Mouse (Mus musculus) bone marrow, adult 2 months (tissue): Measurements from ENCODE around the gene Slc18b1.

Experiments
- CTCF ChIP-seq: fragments of 200-500 bp; IDR thresholded peaks from 2 replicates; pipeline ENCODE4 v1.5.1; 2011; ENCODE audit warnings: low read length, control low read depth; ENCODE audit not compliant: control insufficient read depth, insufficient read depth
- POLR2A ChIP-seq: fragments of 200-500 bp; IDR thresholded peaks from 2 replicates; pipeline ENCODE4 v1.6.1; 2011; ENCODE audit warnings: low read depth, mild to moderate bottlenecking, control low read depth, low read length, borderline replicate concordance; ENCODE audit not compliant: control insufficient read depth

DNA sequence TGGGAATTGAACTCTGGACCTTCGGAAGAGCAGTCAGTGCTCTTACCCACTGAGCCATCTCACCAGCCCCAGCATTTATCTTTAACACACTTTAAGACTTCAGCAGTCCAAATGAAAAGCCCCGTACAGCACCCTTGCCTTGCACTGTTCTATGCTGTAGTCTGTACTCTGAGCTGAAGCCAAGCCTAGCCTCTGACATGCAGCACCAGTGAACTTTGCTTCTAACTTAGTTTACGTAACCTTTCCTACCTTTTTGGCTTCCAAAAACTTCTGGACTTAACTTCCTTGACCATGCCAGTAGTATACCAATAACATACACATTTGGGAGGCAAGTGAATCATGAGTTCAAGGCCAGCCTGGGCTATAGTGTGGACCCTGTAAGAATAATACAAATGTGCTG, 42.1 kb downstream of the Slc18b1 start:
- no peak for TF ChIP-seq POLR2A
- TF ChIP-seq CTCF, result no peak
